ENCODE assay signal across 18 mouse cellular contexts in genomic region chr4:40794320-40794719, GRCm38 (mm10).
"Had no signal": no experiment of that assay in that cellular context is flagged by ENCODE, and none has a peak within 500 bp of the region (broad histone marks: within the 10 kb centered on the region; RNA-seq: fewer than 3 reads in every experiment).

No protein-coding gene starts in this region.

- H3K27ac ChIP-seq: midbrain, embryonic 10.5 days; midbrain, embryonic 12.5 days; neural tube, embryonic 13.5 days; neural tube, embryonic 15.5 days had no signal

- H3K4me3 ChIP-seq: midbrain, embryonic 10.5 days; midbrain, embryonic 12.5 days; myocyte; neural tube, embryonic 13.5 days; neural tube, embryonic 15.5 days had no signal

- DNase-seq: lung, adult 18-20 months; lung, embryonic 14.5 days; lung, postnatal 10 days; lung, postnatal 4 days; midbrain, embryonic 14.5 days; retina, postnatal 1 day; right cerebral cortex, adult 18-20 months; right cerebral cortex, postnatal 25 days; right cerebral cortex, postnatal 4 days; spleen, adult 18-20 months; thymus, adult 18-20 months; thymus, postnatal 25 days; thymus, postnatal 4 days had no signal

- H3K4me1 ChIP-seq: midbrain, embryonic 10.5 days; midbrain, embryonic 12.5 days; neural tube, embryonic 13.5 days; neural tube, embryonic 15.5 days had no signal

- H3K27me3 ChIP-seq: midbrain, embryonic 12.5 days; neural tube, embryonic 13.5 days; neural tube, embryonic 15.5 days had no signal

- H3K9me3 ChIP-seq: midbrain, embryonic 10.5 days; midbrain, embryonic 12.5 days; neural tube, embryonic 13.5 days; neural tube, embryonic 15.5 days had no signal

- H3K4me2 ChIP-seq: lung, embryonic 14.5 days; midbrain, embryonic 12.5 days; neural tube, embryonic 13.5 days; neural tube, embryonic 15.5 days had no signal

- H3K36me3 ChIP-seq: midbrain, embryonic 12.5 days; neural tube, embryonic 13.5 days; neural tube, embryonic 15.5 days had no signal

- H3K9ac ChIP-seq: lung, embryonic 14.5 days; midbrain, embryonic 12.5 days; neural tube, embryonic 13.5 days; neural tube, embryonic 15.5 days had no signal
